Mouse (Mus musculus) small intestine, adult 2 months (tissue): Measurements from ENCODE around the gene Krt83.

Experiments
- CTCF ChIP-seq: fragments of 200-500 bp; IDR thresholded peaks from 2 replicates; pipeline ENCODE4 v1.5.1; 2012; ENCODE audit warnings: low read depth, mild to moderate bottlenecking, control low read depth, inconsistent platforms, low read length, moderate library complexity, mixed read lengths; ENCODE audit not compliant: insufficient replicate concordance, insufficient read length; ENCODE audit errors: extremely low read depth
- POLR2A ChIP-seq: fragments of 200-500 bp; IDR thresholded peaks from 2 replicates; pipeline ENCODE4 v1.6.1; 2012; ENCODE audit warnings: low read depth, mild to moderate bottlenecking, control low read depth, inconsistent platforms, low read length, moderate library complexity

- TF ChIP-seq CTCF (no peak), POLR2A (no peak)
Observed at GRCm38 (mm10) chr15:101492718-101493117, 1.4 kb upstream of the Krt83 start.
